Mouse (Mus musculus) neural tube, embryonic 15.5 days (tissue): ENCODE measurements at regions not wholly inside any gene's neighbourhood (a gene's known extent, or its start where the extent isn't known, plus 50 kb on each side); places are given as distances from the start of the nearest gene placed in this dataset.

Experiments used
- ATAC-seq: fragments of 200-750 bp; cut with Nextera tagmentation; 2 replicates; pipeline ENCODE4 v1.8.0; 2017; ENCODE audit warnings: mild to moderate bottlenecking, moderate TSS enrichment, moderate library complexity; ENCODE audit not compliant: low FRiP score
- H3K27ac ChIP-seq: fragments of 300-500 bp; sonication (generic); replicated peaks from 2 replicates; pipeline ENCODE4 v1.5.1; 2015; ENCODE audit warnings: mild to moderate bottlenecking, inconsistent platforms
- H3K27me3 ChIP-seq: fragments of 300-500 bp; sonication (generic); replicated peaks from 2 replicates; pipeline ENCODE4 v1.6.1; 2015; ENCODE audit warnings: inconsistent platforms
- H3K36me3 ChIP-seq: fragments of 300-500 bp; sonication (generic); 2 replicates; pipeline ENCODE4 v1.6.1; 2015; ENCODE audit warnings: inconsistent platforms
- H3K4me1 ChIP-seq: fragments of 300-500 bp; sonication (generic); 2 replicates; pipeline ENCODE4 v1.6.1; 2015; ENCODE audit warnings: inconsistent platforms
- H3K4me2 ChIP-seq: fragments of 300-500 bp; sonication (generic); 2 replicates; pipeline ENCODE4 v1.6.1; 2015; ENCODE audit warnings: inconsistent platforms, mild to moderate bottlenecking, moderate library complexity
- H3K4me3 ChIP-seq: fragments of 300-500 bp; sonication (generic); replicated peaks from 2 replicates; pipeline ENCODE4 v1.5.1; 2015; ENCODE audit warnings: mild to moderate bottlenecking, inconsistent platforms
- H3K9ac ChIP-seq: fragments of 300-500 bp; sonication (generic); replicated peaks from 2 replicates; pipeline ENCODE4 v1.6.1; 2015; ENCODE audit warnings: mild to moderate bottlenecking, inconsistent platforms
- H3K9me3 ChIP-seq: fragments of 300-500 bp; sonication (generic); replicated peaks from 2 replicates; pipeline ENCODE4 v1.6.1; 2016; ENCODE audit warnings: inconsistent platforms
- WGBS: fragments of 180-500 bp; shearing (Covaris S2); methylation state at CpG from one replicate; pipeline ENCODE4 v1.1.7; 2015; ENCODE audit warnings: mixed read lengths; 5-methylcytosine and 5-hydroxymethylcytosine counted together

- Histone ChIP-seq H3K36me3 (no peaks in the 10 kb centered on the region), H3K9ac (no peak overlapping the region), H3K27ac (no peak overlapping the region), H3K4me3 (no peak overlapping the region), H3K9me3 (no peaks in the 10 kb centered on the region), H3K4me2 (no peak overlapping the region), H3K27me3 (no peaks in the 10 kb centered on the region), H3K4me1 (no peaks in the 10 kb centered on the region)
- ATAC-seq: no peak
- WGBS: 69% methylated on average over 3 of the region's 3 CpGs
Measured at GRCm38 (mm10) chr3:139844443-139844842, 638.9 kb downstream of the Stpg2 start.

- Histone ChIP-seq H3K27ac (no peak overlapping the region), H3K27me3 (no peaks in the 10 kb centered on the region), H3K4me3 (no peak overlapping the region), H3K9me3 (no peaks in the 10 kb centered on the region), H3K36me3 (no peaks in the 10 kb centered on the region), H3K4me1 (no peaks in the 10 kb centered on the region), H3K4me2 (no peak overlapping the region), H3K9ac (no peak overlapping the region)
- no peak for ATAC-seq
- 48% methylated on average over 5 of the region's 5 CpGs for WGBS
Measured at GRCm38 (mm10) chr3:139847826-139848225, 642.3 kb downstream of the Stpg2 start.

- Histone ChIP-seq H3K4me1 (peaks cover 20% of the 10 kb centered on the region), H3K4me3 (no peak overlapping the region), H3K4me2 (peak overlapping the region; percentile 30), H3K27me3 (no peaks in the 10 kb centered on the region), H3K9me3 (no peaks in the 10 kb centered on the region), H3K27ac (peak overlapping the region; percentile 73), H3K36me3 (no peaks in the 10 kb centered on the region), H3K9ac (no peak overlapping the region)
- ATAC-seq: peak; percentile 42; the same call in 1 of the 2 replicates
- 30% methylated on average over 16 of the region's 16 CpGs for WGBS
Measured at GRCm38 (mm10) chr3:139859966-139860635, 654.6 kb downstream of the Stpg2 start.

DNA sequence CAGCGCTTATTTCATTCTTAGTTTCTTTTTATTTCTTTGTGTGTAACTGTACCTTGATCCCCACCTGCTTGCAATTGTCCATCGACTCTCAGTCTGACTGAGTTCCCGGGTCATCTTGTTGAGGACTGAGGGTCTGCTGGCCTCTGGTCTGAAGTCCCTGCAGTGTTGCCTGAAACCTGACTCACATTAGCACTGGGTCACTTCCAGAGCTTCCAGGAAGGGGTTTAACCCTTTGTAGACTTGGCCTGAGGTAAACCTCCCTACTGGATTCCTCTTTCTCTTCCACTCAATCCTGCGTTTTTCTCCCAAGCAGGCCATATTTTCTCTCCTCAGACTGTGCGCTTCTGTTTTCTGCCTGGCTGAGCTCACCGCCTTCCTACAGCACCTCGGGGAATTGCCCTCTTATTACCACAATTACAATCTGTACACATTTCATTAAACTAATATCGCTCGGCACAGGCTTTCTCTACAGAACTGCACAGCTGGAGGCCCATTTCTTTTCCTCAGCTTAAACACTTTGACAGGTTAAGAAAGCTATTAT is 655.4 kb downstream of the Stpg2 start:
- Histone ChIP-seq H3K36me3 (no peaks in the 10 kb centered on the region), H3K27ac (peak overlapping the region; percentile 73), H3K9ac (no peak overlapping the region), H3K9me3 (no peaks in the 10 kb centered on the region), H3K4me3 (no peak overlapping the region), H3K4me1 (peaks cover 20% of the 10 kb centered on the region), H3K4me2 (peak overlapping the region; percentile 30), H3K27me3 (no peaks in the 10 kb centered on the region)
- peak; percentile 90 for ATAC-seq
- WGBS: 8% methylated on average over 9 of the region's 9 CpGs

DNA sequence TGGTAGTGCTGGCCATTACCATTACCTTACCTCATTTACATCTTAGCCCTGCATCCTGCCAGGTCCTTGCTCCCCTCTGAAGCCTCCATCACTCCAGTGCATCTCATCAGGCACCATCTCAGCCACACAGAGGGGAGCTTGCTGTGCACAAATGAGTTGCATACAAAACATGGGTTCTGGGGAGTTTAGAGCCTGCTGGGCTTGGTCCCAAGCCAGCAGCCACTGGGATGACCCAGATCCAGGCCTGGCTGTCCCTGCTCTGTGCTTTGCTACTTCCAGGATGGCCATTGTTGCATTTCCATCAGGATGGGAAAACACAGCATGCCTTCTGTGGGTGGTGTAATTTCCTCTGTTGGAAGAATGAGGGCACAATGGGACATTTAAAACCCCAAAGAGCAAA is 660.8 kb downstream of the Stpg2 start:
- H3K9ac ChIP-seq: no peak overlapping the region
- no peak overlapping the region for H3K4me3 ChIP-seq
- ATAC-seq: 0 out of 2 replicates have a peak, but pooled peaks have one; percentile 24
- H3K4me2 ChIP-seq: no peak overlapping the region
- peaks cover 8% of the 10 kb centered on the region for H3K4me1 ChIP-seq
- H3K9me3 ChIP-seq: no peaks in the 10 kb centered on the region
- no peaks in the 10 kb centered on the region for H3K27me3 ChIP-seq
- no peak overlapping the region for H3K27ac ChIP-seq
- H3K36me3 ChIP-seq: no peaks in the 10 kb centered on the region

GRCm38 (mm10) chr3:139867030-139867429 is 661.5 kb downstream of the Stpg2 start:
- H3K4me1 ChIP-seq: 0 out of 2 replicates have a peak, but pooled peaks cover 3% of the 10 kb centered on the region
- H3K9ac ChIP-seq: no peak overlapping the region
- ATAC-seq: no peak
- H3K36me3 ChIP-seq: no peaks in the 10 kb centered on the region
- H3K4me2 ChIP-seq: no peak overlapping the region
- WGBS: 80% methylated on average over 4 of the region's 4 CpGs
- H3K4me3 ChIP-seq: no peak overlapping the region
- no peak overlapping the region for H3K27ac ChIP-seq
- no peaks in the 10 kb centered on the region for H3K27me3 ChIP-seq
- H3K9me3 ChIP-seq: no peaks in the 10 kb centered on the region

GRCm38 (mm10) chr3:139867499-139867898 is 662.0 kb downstream of the Stpg2 start:
- Histone ChIP-seq H3K36me3 (no peaks in the 10 kb centered on the region), H3K4me2 (no peak overlapping the region), H3K4me1 (0 out of 2 replicates have a peak, but pooled peaks cover 3% of the 10 kb centered on the region), H3K9me3 (no peaks in the 10 kb centered on the region), H3K27ac (no peak overlapping the region), H3K27me3 (no peaks in the 10 kb centered on the region), H3K9ac (no peak overlapping the region), H3K4me3 (no peak overlapping the region)
- WGBS: 76% methylated on average over 3 of the region's 3 CpGs
- no peak for ATAC-seq

DNA sequence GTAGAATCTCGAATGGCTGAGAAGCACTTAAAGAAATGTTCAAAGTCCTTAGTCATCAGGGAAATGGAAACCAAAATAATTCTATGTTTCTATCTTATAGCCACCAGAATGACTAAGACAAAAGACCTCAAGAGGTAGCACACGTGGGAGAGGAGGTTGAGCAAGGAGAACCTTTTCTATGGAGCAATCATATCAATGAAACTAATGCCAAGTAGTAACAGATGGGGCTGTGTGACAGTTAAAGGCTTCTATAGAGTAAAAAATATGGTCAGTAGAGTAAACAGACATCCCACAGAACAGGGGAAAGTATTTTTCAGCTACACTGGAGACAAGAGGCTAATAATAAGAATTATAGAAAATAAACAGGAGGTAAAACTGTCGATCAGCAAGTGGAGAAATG is 664.3 kb downstream of the Stpg2 start:
- 0 out of 2 replicates have a peak, but pooled peaks cover 3% of the 10 kb centered on the region for H3K4me1 ChIP-seq
- H3K36me3 ChIP-seq: no peaks in the 10 kb centered on the region
- no peak overlapping the region for H3K27ac ChIP-seq
- no peaks in the 10 kb centered on the region for H3K9me3 ChIP-seq
- 94% methylated on average over 3 of the region's 3 CpGs for WGBS
- no peak overlapping the region for H3K4me2 ChIP-seq
- no peak for ATAC-seq
- no peak overlapping the region for H3K4me3 ChIP-seq
- H3K27me3 ChIP-seq: no peaks in the 10 kb centered on the region
- H3K9ac ChIP-seq: no peak overlapping the region

DNA sequence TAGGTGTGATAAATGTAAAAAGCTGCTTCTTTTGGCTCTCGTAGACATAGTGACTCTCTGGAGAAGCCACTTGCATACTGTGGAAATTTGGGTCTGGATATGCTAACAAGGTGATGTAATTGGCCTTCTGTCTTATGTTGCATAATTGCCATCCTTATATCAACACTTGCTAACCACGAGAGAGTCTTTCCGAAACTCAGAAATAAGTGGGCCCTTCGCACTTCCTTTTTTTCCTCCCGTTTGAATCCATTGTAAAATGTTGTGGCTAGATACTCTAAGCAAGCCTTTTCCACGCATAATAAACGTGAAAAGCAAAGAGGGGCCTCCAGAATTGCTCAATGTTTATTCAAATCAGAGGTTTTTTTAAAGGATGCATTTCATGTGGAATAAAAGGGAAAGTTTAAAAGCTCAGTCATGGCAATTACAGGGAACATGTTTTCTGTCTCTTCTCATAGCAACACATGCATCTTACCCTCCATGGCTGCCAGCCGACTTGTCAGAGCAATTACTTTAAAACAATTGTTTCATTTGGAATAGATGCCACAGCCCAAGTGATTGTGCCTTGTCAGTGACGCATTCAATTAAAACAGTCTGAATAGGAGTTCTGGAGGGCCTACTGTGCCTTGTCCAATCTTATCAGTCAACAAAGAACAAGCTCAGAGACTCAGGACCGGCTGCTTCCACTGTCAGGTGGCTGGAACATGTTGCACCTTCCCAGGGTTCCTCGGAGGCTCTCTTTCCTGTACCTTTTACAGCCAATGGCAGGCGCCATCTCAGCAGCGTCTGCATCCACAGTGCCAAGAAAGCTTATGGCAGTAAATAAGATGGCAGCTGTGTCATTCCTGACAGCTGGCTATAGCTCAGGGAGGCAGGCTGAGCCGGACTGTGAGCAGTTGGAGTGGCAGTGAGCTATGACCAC is 680.7 kb downstream of the Stpg2 start:
- Histone ChIP-seq H3K4me2 (peak overlapping the region; percentile 32), H3K27ac (0 out of 2 replicates have a peak overlapping the region, but pooled peaks have one; percentile 6), H3K9me3 (no peaks in the 10 kb centered on the region), H3K4me3 (no peak overlapping the region), H3K9ac (no peak overlapping the region), H3K36me3 (no peaks in the 10 kb centered on the region), H3K27me3 (no peaks in the 10 kb centered on the region), H3K4me1 (peaks cover 8% of the 10 kb centered on the region; the same call in 1 of the 2 replicates)
- ATAC-seq: peak; percentile 71
- 16% methylated on average over 14 of the region's 14 CpGs for WGBS

- H3K27ac ChIP-seq: no peak overlapping the region
- no peak overlapping the region for H3K9ac ChIP-seq
- no peaks in the 10 kb centered on the region for H3K36me3 ChIP-seq
- ATAC-seq: no peak
- peaks cover 8% of the 10 kb centered on the region; the same call in 1 of the 2 replicates for H3K4me1 ChIP-seq
- H3K27me3 ChIP-seq: no peaks in the 10 kb centered on the region
- no peak overlapping the region for H3K4me3 ChIP-seq
- WGBS: 62% methylated on average over 5 of the region's 5 CpGs
- no peak overlapping the region for H3K4me2 ChIP-seq
- H3K9me3 ChIP-seq: no peaks in the 10 kb centered on the region
Measured at GRCm38 (mm10) chr3:139887265-139887664, 681.8 kb downstream of the Stpg2 start.

GRCm38 (mm10) chr3:139888537-139888936 is 683.0 kb downstream of the Stpg2 start:
- H3K4me2 ChIP-seq: no peak overlapping the region
- no peaks in the 10 kb centered on the region for H3K27me3 ChIP-seq
- no peak for ATAC-seq
- peaks cover 8% of the 10 kb centered on the region; the same call in 1 of the 2 replicates for H3K4me1 ChIP-seq
- H3K9me3 ChIP-seq: no peaks in the 10 kb centered on the region
- no peak overlapping the region for H3K4me3 ChIP-seq
- 72% methylated on average over 1 of the region's 1 CpGs for WGBS
- no peaks in the 10 kb centered on the region for H3K36me3 ChIP-seq
- H3K9ac ChIP-seq: no peak overlapping the region
- no peak overlapping the region for H3K27ac ChIP-seq
